Mouse (Mus musculus): ENCODE measurements around the gene Zfyve9.

DNA sequence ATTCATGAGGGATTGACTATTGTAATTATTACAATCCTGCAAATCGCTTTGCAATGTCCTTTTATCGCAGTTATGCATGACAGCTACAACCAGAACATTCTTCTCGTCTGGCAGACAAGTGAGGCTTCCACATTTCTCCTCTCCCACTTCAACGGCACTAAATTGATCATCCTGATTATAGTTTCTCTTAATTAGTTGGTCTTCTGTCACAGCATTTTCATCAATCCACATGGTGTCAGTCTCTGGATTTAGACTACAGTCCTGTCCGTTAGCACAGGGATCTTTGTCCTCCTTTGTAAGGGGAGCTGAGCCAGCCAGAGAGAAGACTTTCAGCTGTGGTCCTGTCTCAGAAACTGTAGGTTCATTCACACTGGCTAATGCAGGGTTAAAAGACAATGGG is 61.2 kb downstream of the Zfyve9 start, which contains the start of gene 3110021N24Rik:
- no peak for TF ChIP-seq CTCF (conservative IDR thresholded peaks at IDR 0.05; ENCODE audit: insufficient read depth, insufficient read length, low read depth, low read length)
- TF ChIP-seq POLR2A (IDR thresholded peaks at IDR 0.05; ENCODE audit: low read depth, low read length), result no peak

All from kidney, adult 2 months (tissue).